Mouse (Mus musculus): ENCODE results near the gene 1700001F09Rik. TPM values are rescaled to one million over a fixed set of nuclear protein-coding genes. Genes with fewer than 3 reads are reported as not detected.
"Not testable (repeated sequence)": the region's sequence is repeated elsewhere in the genome, so short reads cannot be mapped to it uniquely, and the experiment has no call there.

Gene 1700001F09Rik
- not detected in 2 replicates for total RNA-seq (2015; ENCODE audit: low replicate concordance)
- total RNA-seq (2017; ENCODE audit: low replicate concordance), result not detected in 2 replicates

- ATAC-seq (replicated peaks; ENCODE audit: low FRiP score, poor library complexity, severe bottlenecking), result not testable (repeated sequence)
Measured at GRCm38 (mm10) chr14:43347711-43348110, at the start of gene 1700001F09Rik. TSS of gene 1700001F09Rik (minus strand) at chr14:43347811.

- not testable (repeated sequence) for ATAC-seq (replicated peaks; ENCODE audit: low FRiP score, poor library complexity, severe bottlenecking)
Measured at GRCm38 (mm10) chr14:43361713-43362112, 14.1 kb upstream of the 1700001F09Rik start.

- not testable (repeated sequence) for ATAC-seq (replicated peaks; ENCODE audit: low FRiP score, poor library complexity, severe bottlenecking)
Measured at GRCm38 (mm10) chr14:43359246-43359645, 11.6 kb upstream of the 1700001F09Rik start.

GRCm38 (mm10) chr14:43357496-43357895 is 9.9 kb upstream of the 1700001F09Rik start:
- ATAC-seq (replicated peaks; ENCODE audit: low FRiP score, poor library complexity, severe bottlenecking), result not testable (repeated sequence)

- ATAC-seq (replicated peaks; ENCODE audit: low FRiP score, poor library complexity, severe bottlenecking), result not testable (repeated sequence)
Measured at GRCm38 (mm10) chr14:43352944-43353343, 5.3 kb upstream of the 1700001F09Rik start.

- not testable (repeated sequence) for ATAC-seq (replicated peaks; ENCODE audit: low FRiP score, poor library complexity, severe bottlenecking)
Measured at GRCm38 (mm10) chr14:43337646-43338045, 10.0 kb downstream of the 1700001F09Rik start.

- ATAC-seq (replicated peaks; ENCODE audit: low FRiP score, poor library complexity, severe bottlenecking), result not testable (repeated sequence)
Measured at GRCm38 (mm10) chr14:43331362-43331880, 16.2 kb downstream of the 1700001F09Rik start.

- not testable (repeated sequence) for ATAC-seq (replicated peaks; ENCODE audit: low FRiP score, poor library complexity, severe bottlenecking)
Measured at GRCm38 (mm10) chr14:43328603-43329002, 19.0 kb downstream of the 1700001F09Rik start.

GRCm38 (mm10) chr14:43319516-43319915 is 28.1 kb downstream of the 1700001F09Rik start:
- ATAC-seq (replicated peaks; ENCODE audit: low FRiP score, poor library complexity, severe bottlenecking), result not testable (repeated sequence)

- not testable (repeated sequence) for ATAC-seq (replicated peaks; ENCODE audit: low FRiP score, poor library complexity, severe bottlenecking)
Measured at GRCm38 (mm10) chr14:43293503-43293902, 54.1 kb downstream of the 1700001F09Rik start, which contains the start of gene Gm8127. TSS of gene Gm8127 (minus strand) at chr14:43293832.

Other genes with a start within 250 kb of the 1700001F09Rik start
- not detected in 2 replicates for gene Gm8104, start 247.2 kb downstream of the 1700001F09Rik start, total RNA-seq (2015; ENCODE audit: low replicate concordance)
- gene Gm8104, start 247.2 kb downstream of the 1700001F09Rik start, total RNA-seq (2017; ENCODE audit: low replicate concordance), result not detected in 2 replicates
- not detected in 2 replicates for gene Gm7233, start 167.9 kb downstream of the 1700001F09Rik start, total RNA-seq (2015; ENCODE audit: low replicate concordance)
- gene Gm7233, start 167.9 kb downstream of the 1700001F09Rik start, total RNA-seq (2017; ENCODE audit: low replicate concordance), result not detected in 2 replicates
- not detected in 2 replicates for gene Gm8122, start 112.5 kb downstream of the 1700001F09Rik start, total RNA-seq (2015; ENCODE audit: low replicate concordance)
- gene Gm8122, start 112.5 kb downstream of the 1700001F09Rik start, total RNA-seq (2017; ENCODE audit: low replicate concordance), result not detected in 2 replicates
- not detected in 2 replicates for gene Gm8126, start 89.2 kb downstream of the 1700001F09Rik start, total RNA-seq (2015; ENCODE audit: low replicate concordance)
- not detected in 2 replicates for gene Gm8126, start 89.2 kb downstream of the 1700001F09Rik start, total RNA-seq (2017; ENCODE audit: low replicate concordance)
- gene Gm9732, start 72.8 kb downstream of the 1700001F09Rik start, total RNA-seq (2015; ENCODE audit: low replicate concordance), result not detected in 2 replicates
- gene Gm9732, start 72.8 kb downstream of the 1700001F09Rik start, total RNA-seq (2017; ENCODE audit: low replicate concordance), result not detected in 2 replicates
- gene Gm8127, start 54.0 kb downstream of the 1700001F09Rik start, total RNA-seq (2015; ENCODE audit: low replicate concordance), result not detected in 2 replicates
- gene Gm8127, start 54.0 kb downstream of the 1700001F09Rik start, total RNA-seq (2017; ENCODE audit: low replicate concordance), result not detected in 2 replicates
- gene Gm8138, start 68.5 kb upstream of the 1700001F09Rik start, total RNA-seq (2015; ENCODE audit: low replicate concordance), result not detected in 2 replicates
- not detected in 2 replicates for gene Gm8138, start 68.5 kb upstream of the 1700001F09Rik start, total RNA-seq (2017; ENCODE audit: low replicate concordance)
- gene Gm5799, start 195.8 kb upstream of the 1700001F09Rik start, total RNA-seq (2015; ENCODE audit: low replicate concordance), result not detected in 2 replicates
- not detected in 2 replicates for gene Gm5799, start 195.8 kb upstream of the 1700001F09Rik start, total RNA-seq (2017; ENCODE audit: low replicate concordance)
- not detected in 2 replicates for gene Gm17654, start 231.3 kb upstream of the 1700001F09Rik start, total RNA-seq (2015; ENCODE audit: low replicate concordance)
- not detected in 2 replicates for gene Gm17654, start 231.3 kb upstream of the 1700001F09Rik start, total RNA-seq (2017; ENCODE audit: low replicate concordance)

All from erythroblast, adult 5-6 weeks (primary cell).